Mouse (Mus musculus) CH12F3 (cell line): ENCODE results near the gene Phf24.

ENCODE experiments used
- in situ Hi-C: fragments of 300-500 bp; cut with MboI; formaldehyde crosslinking; loops from 2 replicates; pipeline ENCODE4 v1.14.3; 2020; ENCODE audit warnings: low sequenced_read_pairs

Gene Phf24

DNA sequence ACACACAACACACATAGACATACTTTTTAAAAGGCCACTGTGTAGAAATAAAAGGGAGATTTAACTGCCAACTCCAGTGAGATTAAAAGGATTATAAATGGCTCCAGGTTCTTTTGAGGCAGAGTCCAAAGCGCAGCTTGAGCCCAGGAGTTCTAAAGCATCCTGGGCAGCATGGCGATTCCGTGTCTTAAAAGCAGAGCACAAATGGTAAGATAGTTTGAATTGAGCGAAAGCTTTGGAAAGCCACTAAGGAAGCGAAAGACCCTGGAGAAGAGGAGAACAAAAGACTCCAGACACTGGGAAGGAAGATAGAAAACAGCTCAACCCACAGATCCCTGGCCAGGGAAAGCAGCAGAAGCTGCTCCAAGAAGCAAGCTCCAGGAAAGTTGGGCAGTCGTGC lies 11.5 kb upstream of the Phf24 start:
- in situ Hi-C loops = no loop called here

DNA sequence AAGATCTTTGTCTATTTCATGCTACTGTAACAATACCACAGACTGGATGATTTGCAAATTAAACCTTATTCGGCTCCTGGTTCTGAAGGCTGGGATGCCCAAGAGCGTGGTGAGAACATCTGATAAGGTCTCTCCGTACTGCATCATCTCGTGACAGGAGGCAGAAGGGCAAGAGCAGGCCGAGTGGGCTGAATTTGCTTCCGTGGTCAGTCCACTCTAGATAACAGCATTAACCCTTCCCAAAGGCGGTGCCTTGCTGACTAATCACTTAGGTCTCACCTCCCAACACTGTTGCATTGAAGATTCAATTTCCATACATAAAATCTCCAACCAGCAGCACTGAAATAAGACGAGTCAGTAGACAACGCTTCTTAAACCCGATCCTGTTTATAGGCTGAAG lies 3.1 kb upstream of the Phf24 start:
- in situ Hi-C loops = no loop called here

- in situ Hi-C loops = no loop called here
These were observed 1.1 kb upstream of the Phf24 start for GRCm38 (mm10) chr4:42915311-42915710.

- in situ Hi-C loops = no loop called here
These were observed 494 bp upstream of the Phf24 start for GRCm38 (mm10) chr4:42915966-42916365.

DNA sequence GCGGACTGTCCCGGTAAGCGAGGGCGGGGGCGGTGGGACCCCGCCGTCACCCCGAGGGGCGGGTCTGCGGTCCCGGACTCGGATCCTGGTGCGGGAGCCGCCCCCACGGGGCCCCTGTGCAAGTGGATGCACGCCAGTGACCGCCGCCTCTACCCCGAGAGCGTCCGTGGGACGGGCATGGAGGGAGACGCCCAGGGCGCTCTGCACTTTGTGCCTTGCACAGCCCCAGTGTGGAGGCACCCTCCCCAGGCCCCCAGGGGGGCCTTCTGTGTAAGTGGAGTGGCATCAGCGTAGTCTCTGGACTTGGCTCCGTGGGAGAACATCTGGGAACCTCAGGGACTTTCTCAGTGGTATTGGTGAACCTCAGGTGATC lies 928 bp downstream of the Phf24 start:
- in situ Hi-C loops = no loop called here

DNA sequence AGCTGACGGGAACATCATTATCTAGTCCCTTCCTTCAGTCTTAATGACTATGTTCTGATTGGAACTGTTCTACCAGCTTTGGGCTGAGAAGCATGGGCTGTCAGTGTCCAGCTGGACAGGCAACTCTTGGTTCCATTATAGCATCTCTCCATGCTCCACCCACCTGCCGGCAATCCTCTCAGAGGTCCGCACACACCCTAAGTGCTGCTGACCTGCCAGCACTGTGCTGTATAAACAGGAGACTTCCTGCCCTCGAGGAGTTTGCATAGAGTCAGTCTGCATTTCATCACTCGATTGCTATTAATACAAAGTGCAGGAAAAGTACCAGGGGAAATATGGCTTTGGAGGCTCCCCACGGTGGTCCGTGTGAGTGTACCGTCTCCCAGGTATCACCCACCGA lies 4.3 kb downstream of the Phf24 start:
- in situ Hi-C loops = no loop called here

- in situ Hi-C loops = no loop called here
These were observed 5.1 kb downstream of the Phf24 start for GRCm38 (mm10) chr4:42921536-42921935.

DNA sequence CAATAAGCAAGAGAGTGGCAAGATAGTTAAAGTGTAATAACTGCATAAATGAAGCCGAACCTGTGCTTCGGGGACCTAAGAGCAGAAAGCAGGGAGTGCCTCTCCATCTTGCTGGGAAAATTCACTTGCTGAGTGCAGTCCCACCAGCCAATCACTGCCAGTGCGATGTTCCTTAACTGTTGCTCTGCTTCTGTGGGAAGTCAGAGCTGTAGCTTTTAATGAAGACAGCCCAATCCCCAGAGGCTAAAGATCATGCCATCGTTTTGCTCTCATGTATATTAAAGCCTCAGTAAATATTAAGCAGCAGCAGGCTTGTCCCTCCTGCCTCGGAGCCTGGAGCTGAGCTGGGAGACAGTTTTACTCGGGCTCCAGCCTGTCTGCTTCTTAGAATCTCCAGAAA lies 5.6 kb downstream of the Phf24 start:
- in situ Hi-C loops = no loop called here

DNA sequence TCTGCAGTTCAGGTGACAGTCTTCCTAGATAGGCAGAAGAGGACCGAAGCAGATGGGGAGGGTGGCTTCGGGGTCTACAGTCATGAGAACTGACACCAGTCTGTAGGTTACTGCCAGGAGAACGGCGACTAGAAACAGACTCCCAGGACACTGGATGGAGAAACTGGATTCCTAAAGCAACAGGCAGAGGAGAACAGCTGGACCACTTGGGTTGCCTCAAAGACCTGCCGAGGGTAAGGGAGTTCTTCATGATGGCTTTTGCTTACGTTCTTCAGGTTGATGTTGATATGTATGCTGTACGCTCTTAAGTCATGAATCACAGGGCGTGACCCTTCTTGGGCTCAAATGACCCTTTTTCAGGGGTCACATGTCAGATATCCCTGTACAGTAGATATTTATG lies 6.0 kb downstream of the Phf24 start:
- in situ Hi-C loops = no loop called here

DNA sequence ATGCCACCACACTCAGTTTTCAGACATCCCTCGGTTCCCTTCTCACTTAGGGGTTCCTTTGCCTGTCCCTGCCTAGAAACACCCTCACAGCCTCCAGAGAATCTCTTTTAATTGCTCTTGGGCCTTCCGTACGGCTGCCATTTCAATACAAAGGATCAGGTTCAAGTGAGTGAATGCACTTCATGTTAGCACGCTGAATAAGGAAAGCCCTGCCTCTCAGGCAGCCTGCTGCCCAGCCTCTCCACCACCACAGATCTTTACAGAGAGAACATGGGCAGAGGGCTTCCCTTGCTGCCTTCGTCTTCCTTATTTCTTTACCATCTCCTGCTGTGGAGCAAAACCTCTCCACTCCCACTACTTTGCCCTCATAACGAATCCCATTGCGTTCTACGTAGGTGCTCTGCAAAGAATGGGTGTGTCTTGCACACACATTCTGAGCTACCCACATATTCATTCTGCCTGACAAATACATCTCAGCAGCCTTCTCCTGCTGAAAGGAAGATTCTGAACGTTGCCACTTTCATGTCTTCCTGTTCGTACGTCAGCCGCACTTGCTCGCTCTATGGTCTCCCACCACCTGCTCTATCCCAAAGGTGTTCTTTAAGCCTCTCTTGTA lies 7.7 kb downstream of the Phf24 start:
- in situ Hi-C loops = no loop called here

- in situ Hi-C loops = no loop called here
These were observed 11.7 kb downstream of the Phf24 start for GRCm38 (mm10) chr4:42928209-42928608.

DNA sequence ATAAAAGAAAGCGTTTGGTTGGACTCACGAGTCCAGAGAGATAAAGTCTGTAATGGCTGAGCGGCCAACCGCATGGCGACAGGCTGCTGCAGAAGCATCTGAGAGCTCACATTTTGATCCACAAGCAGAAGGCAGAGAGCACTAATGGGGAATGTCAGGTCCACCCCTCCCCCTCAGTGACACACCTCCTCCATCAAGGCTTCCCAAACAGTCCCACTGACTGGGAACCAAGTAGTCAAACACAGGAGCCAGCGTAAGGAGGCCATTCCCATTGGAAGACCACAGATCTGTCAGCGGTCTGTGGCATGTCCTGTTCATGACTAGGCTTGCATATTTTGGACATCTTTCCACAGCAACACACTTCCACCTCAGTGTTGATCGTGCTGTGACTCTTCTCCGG lies 12.5 kb downstream of the Phf24 start:
- in situ Hi-C loops = no loop called here

- in situ Hi-C loops = no loop called here
These were observed 15.9 kb downstream of the Phf24 start for GRCm38 (mm10) chr4:42932229-42932969.

- in situ Hi-C loops = no loop called here
These were observed 17.2 kb downstream of the Phf24 start for GRCm38 (mm10) chr4:42933630-42934029.

GRCm38 (mm10) chr4:42941396-42941795 lies 24.9 kb downstream of the Phf24 start:
- in situ Hi-C loops = no loop called here

GRCm38 (mm10) chr4:42943341-42943740 lies 26.9 kb downstream of the Phf24 start:
- in situ Hi-C loops = no loop called here

- in situ Hi-C loops = no loop called here
These were observed 27.7 kb downstream of the Phf24 start for GRCm38 (mm10) chr4:42944185-42944584.

GRCm38 (mm10) chr4:42945043-42945442 lies 28.6 kb downstream of the Phf24 start:
- in situ Hi-C loops = no loop called here

DNA sequence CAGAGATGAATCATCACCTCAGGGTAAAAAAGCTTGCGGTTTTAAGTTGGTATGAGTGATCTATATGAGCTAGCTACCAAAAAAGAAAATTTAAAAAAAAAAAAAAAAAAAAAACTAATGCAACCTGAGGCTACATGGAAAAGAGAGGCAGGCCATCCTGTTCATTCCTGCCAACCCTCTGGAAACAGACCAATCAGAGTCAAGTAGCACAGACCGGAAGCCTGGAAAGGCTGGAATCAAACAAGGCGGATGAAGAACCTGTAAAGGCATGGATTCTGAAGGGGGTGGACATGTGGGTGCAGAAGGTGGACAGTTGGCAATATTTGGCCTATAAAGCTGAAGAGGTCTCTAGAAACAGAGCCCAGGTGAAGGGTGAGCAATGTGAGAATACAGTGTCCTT lies 29.0 kb downstream of the Phf24 start:
- in situ Hi-C loops = no loop called here

- in situ Hi-C loops = no loop called here
These were observed 29.5 kb downstream of the Phf24 start for GRCm38 (mm10) chr4:42945952-42946351.

DNA sequence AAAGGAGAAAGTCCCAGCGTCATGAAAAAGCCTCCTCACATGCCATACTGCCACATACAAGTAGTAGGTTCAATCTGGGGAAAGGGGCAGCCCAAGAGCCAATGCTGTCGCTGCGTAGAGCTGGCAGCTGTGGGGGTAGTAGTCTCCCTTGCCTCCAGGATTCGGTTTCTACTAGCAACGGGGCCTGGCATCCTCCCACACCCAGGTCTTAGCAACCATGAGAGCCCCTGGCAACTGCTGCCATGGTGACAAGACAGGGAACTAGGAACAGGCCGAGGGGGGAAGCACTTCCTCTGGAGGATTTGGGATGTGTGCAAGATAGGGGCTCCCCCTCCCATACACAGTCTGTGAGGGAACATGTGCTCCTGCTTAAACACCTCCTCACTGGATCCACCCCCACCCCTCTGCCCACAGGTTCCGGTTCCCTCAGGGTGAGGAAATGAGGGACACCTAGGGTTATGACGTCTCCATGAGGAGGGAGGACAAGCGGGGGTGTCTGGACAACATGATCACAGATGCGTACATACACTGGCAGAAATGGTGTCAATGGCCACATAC lies 30.4 kb downstream of the Phf24 start:
- in situ Hi-C loops = no loop called here

DNA sequence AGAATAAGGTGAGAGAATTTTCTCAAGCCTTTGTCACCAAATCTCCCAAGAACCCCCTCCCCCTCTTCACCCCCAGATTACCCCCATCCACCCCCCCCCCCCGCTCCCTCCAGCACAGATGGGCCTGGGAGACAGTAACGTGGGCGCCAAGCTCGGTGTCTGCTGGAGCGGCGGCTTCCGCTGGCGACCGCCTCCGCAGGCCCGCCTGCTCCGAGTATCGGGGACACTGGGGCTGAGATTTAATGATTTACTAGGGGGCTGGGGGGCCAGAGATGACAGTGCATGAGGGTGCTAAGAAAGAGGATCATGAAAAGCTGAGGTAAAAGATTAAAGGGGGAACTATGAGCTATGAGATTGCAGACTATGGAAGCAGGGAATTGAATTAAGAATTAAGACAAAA lies 32.1 kb downstream of the Phf24 start:
- in situ Hi-C loops = no loop called here
